Mouse (Mus musculus): Measurements from ENCODE around the gene Olfr924.
"Not testable (repeated sequence)": the region's sequence is repeated elsewhere in the genome, so short reads cannot be mapped to it uniquely, and the experiment has no call there.

Gene Olfr924

GRCm38 (mm10) chr9:38844149-38844548, at the start of gene Olfr924:
Gene Olfr924 (plus strand): TSS chr9:38844449.
- DNase-seq (ENCODE audit: low spot score in 2 of 2): no peak

- DNase-seq (ENCODE audit: low spot score in 2 of 2): peak; percentile 11 to 51
Measured at GRCm38 (mm10) chr9:38805696-38806095, 38.6 kb upstream of the Olfr924 start.

- no peak for DNase-seq (ENCODE audit: low spot score in 2 of 2)
Measured at GRCm38 (mm10) chr9:38814314-38814713, 29.9 kb upstream of the Olfr924 start, which contains the start of gene Olfr922. Gene Olfr922 (plus strand): TSS chr9:38814614.

GRCm38 (mm10) chr9:38815458-38815986, 28.7 kb upstream of the Olfr924 start:
- DNase-seq (ENCODE audit: low spot score in 2 of 2): no peak

- DNase-seq (ENCODE audit: low spot score in 2 of 2): no peak
Measured at GRCm38 (mm10) chr9:38826245-38826644, 18.0 kb upstream of the Olfr924 start, which contains the start of gene Olfr923. Gene Olfr923 (plus strand): TSS chr9:38826545.

- no peak for DNase-seq (ENCODE audit: low spot score in 2 of 2)
Measured at GRCm38 (mm10) chr9:38833027-38833426, 11.2 kb upstream of the Olfr924 start.

GRCm38 (mm10) chr9:38854760-38855159, 10.5 kb downstream of the Olfr924 start, which contains the start of gene Olfr26:
Gene Olfr26 (plus strand): TSS chr9:38855060.
- no peak for DNase-seq (ENCODE audit: low spot score in 2 of 2)

- DNase-seq (ENCODE audit: low spot score in 2 of 2): not testable (repeated sequence)
Measured at GRCm38 (mm10) chr9:38874880-38875279, 30.6 kb downstream of the Olfr924 start.

GRCm38 (mm10) chr9:38876826-38877225, 32.6 kb downstream of the Olfr924 start, which contains the start of gene Olfr926:
Gene Olfr926 (plus strand): TSS chr9:38877126.
- no peak for DNase-seq (ENCODE audit: low spot score in 2 of 2)
